Mouse (Mus musculus): ENCODE results near the gene Sdhb.
A peak's percentile ranks its signal among the peaks of the same experiment; 100 is the strongest.

Sdhb gene

DNA sequence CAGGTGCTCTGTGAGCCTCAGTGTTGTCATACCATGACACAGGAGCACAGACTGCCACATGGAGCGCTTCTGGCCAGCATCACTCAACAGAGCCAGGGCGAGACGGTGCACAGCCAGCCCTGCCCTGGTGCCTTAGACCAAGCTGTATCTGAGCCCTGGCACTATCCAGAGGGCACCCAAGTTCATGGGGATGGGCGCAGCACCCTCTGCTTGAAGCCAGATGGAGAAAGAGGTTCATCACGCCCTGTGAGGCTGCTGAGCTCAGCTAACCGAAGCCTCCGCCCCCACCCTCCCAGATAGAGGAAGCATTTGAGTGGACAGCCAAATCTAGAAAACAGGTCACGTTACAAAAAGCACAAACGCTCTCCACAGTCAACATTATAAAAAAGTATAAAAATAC lies 55.3 kb downstream of the Sdhb start:
- peak in 1 of 2 experiments; percentile 23 for DNase-seq

GRCm38 (mm10) chr4:141017657-141018436 lies 56.8 kb downstream of the Sdhb start:
- DNase-seq, result no peak

GRCm38 (mm10) chr4:141020220-141020619 lies 59.2 kb downstream of the Sdhb start:
- no peak for DNase-seq

GRCm38 (mm10) chr4:141020811-141021613 lies 60.0 kb downstream of the Sdhb start:
- peak; percentile 39 to 43 for DNase-seq

- peak; percentile 57 to 61 for DNase-seq
These were observed 60.6 kb downstream of the Sdhb start for GRCm38 (mm10) chr4:141021614-141021929.

- no peak for DNase-seq
These were observed 63.0 kb downstream of the Sdhb start for GRCm38 (mm10) chr4:141024052-141024451.

- no peak for DNase-seq
These were observed 64.0 kb downstream of the Sdhb start for GRCm38 (mm10) chr4:141024992-141025391.
